Mouse (Mus musculus) CH12.LX (cell line): ENCODE measurements around the gene Map3k20. TPM values are rescaled to one million over a fixed set of nuclear protein-coding genes. Genes with fewer than 3 reads are reported as not detected.

Experiments
- DNase-seq: peaks from one replicate; pipeline ENCODE4 v3.0.0-alpha.2; 2013; ENCODE audit errors: extremely low read depth
- H3K27ac ChIP-seq: 2 replicates; pipeline ENCODE4 v1.5.1; 2012; ENCODE audit warnings: low read depth, mild to moderate bottlenecking, control low read depth, moderate library complexity; ENCODE audit not compliant: insufficient read depth
- H3K27me3 ChIP-seq: replicated peaks from 2 replicates; pipeline ENCODE3; 2012; ENCODE audit warnings: inconsistent platforms
- H3K36me3 ChIP-seq, 2 experiments: replicated peaks in 1 of 2; 2 replicates each; pipeline versions ENCODE3 to v1.6.1; 2012; ENCODE audit warnings: inconsistent platforms in 1 of 2, low read length in 1 of 2, mild to moderate bottlenecking in 1 of 2, mixed read lengths in 1 of 2, moderate library complexity in 1 of 2; ENCODE audit not compliant: control insufficient read depth in 1 of 2, insufficient read depth in 1 of 2
- H3K4me1 ChIP-seq, 2 experiments: 2 replicates each; pipeline ENCODE4 v1.6.1; 2012; ENCODE audit warnings: inconsistent platforms in 1 of 2, moderate library complexity in 1 of 2; ENCODE audit not compliant: insufficient read depth in 2 of 2, control insufficient read depth in 1 of 2
- H3K4me2 ChIP-seq: 2 replicates; pipeline ENCODE4 v1.6.1; 2012; ENCODE audit warnings: low read depth, mild to moderate bottlenecking, control low read depth; ENCODE audit not compliant: poor library complexity, insufficient read depth, severe bottlenecking
- H3K4me3 ChIP-seq, 3 experiments: fragments of 150-350 bp in 1 of 3; sonication (generic) in 1 of 3; replicated peaks in 1 of 3; 2 replicates each; pipeline versions ENCODE3 to v1.5.1; 2011 to 2012; ENCODE audit warnings: low read depth in 2 of 3, low read length in 2 of 3, mild to moderate bottlenecking in 2 of 3, moderate library complexity in 2 of 3, control low read depth in 1 of 3, improper control_type of control experiment in 1 of 3, inconsistent platforms in 1 of 3, mixed read lengths in 1 of 3; ENCODE audit not compliant: poor library complexity in 1 of 3
- H3K79me2 ChIP-seq: replicated peaks from 2 replicates; pipeline ENCODE4 v1.6.1; 2012; ENCODE audit warnings: mild to moderate bottlenecking, moderate library complexity; ENCODE audit not compliant: control insufficient read depth, poor library complexity, insufficient read depth, severe bottlenecking; ENCODE audit errors: extremely low read depth
- H3K9ac ChIP-seq: 2 replicates; pipeline ENCODE4 v1.6.1; 2012; ENCODE audit warnings: low read depth, mild to moderate bottlenecking, control low read depth, moderate library complexity; ENCODE audit not compliant: insufficient read depth
- H3K9me3 ChIP-seq: replicated peaks from 2 replicates; pipeline ENCODE3; 2012; ENCODE audit warnings: low read length, inconsistent platforms, mixed read lengths
- CHD2 ChIP-seq: IDR thresholded peaks from 2 replicates; pipeline ENCODE4 v1.6.1; 2011; ENCODE audit warnings: low read length, improper control_type of control experiment
- ELF1 ChIP-seq: IDR thresholded peaks from 2 replicates; pipeline ENCODE4 v1.6.1; 2014; ENCODE audit warnings: low read depth, mild to moderate bottlenecking, inconsistent platforms, low read length, improper control_type of control experiment
- EP300 ChIP-seq: IDR thresholded peaks from 2 replicates; pipeline ENCODE4 v1.6.1; 2011; ENCODE audit warnings: low read length, improper control_type of control experiment
- GABPA ChIP-seq: IDR thresholded peaks from 2 replicates; pipeline ENCODE4 v1.6.1; 2012; ENCODE audit warnings: low read depth, low read length, improper control_type of control experiment, inconsistent platforms; ENCODE audit not compliant: insufficient replicate concordance
- KAT2A ChIP-seq: IDR thresholded peaks from 2 replicates; pipeline ENCODE4 v1.6.1; 2012; ENCODE audit warnings: low read length, improper control_type of control experiment, inconsistent platforms; ENCODE audit not compliant: insufficient replicate concordance
- MAFK ChIP-seq: IDR thresholded peaks from 2 replicates; pipeline ENCODE4 v1.6.1; 2011; ENCODE audit warnings: low read length, improper control_type of control experiment; ENCODE audit not compliant: insufficient replicate concordance
- MAX ChIP-seq: IDR thresholded peaks from 2 replicates; pipeline ENCODE4 v1.6.1; 2011; ENCODE audit warnings: low read length, improper control_type of control experiment
- MEF2A ChIP-seq: IDR thresholded peaks from 2 replicates; pipeline ENCODE4 v1.6.1; 2014; ENCODE audit warnings: low read depth, mild to moderate bottlenecking, inconsistent platforms, low read length, improper control_type of control experiment, borderline replicate concordance
- MXI1 ChIP-seq: IDR thresholded peaks from 2 replicates; pipeline ENCODE4 v1.6.1; 2011; ENCODE audit warnings: mild to moderate bottlenecking, low read depth, low read length, improper control_type of control experiment
- NELFE ChIP-seq: IDR thresholded peaks from 2 replicates; pipeline ENCODE4 v1.6.1; 2011; ENCODE audit warnings: low read depth, low read length, improper control_type of control experiment
- PAX5 ChIP-seq: IDR thresholded peaks from 2 replicates; pipeline ENCODE4 v1.6.1; 2012; ENCODE audit warnings: low read length, inconsistent platforms, mixed read lengths
- RCOR1 ChIP-seq: conservative IDR thresholded peaks from 2 replicates; pipeline ENCODE4 v1.6.1; 2012; ENCODE audit warnings: low read depth, mild to moderate bottlenecking, inconsistent platforms, low read length, improper control_type of control experiment
- UBTF ChIP-seq: IDR thresholded peaks from 2 replicates; pipeline ENCODE4 v1.6.1; 2012; ENCODE audit warnings: low read depth, mild to moderate bottlenecking, inconsistent platforms, low read length, improper control_type of control experiment, moderate library complexity
- USF1 ChIP-seq: IDR thresholded peaks from 2 replicates; pipeline ENCODE4 v1.6.1; 2014; ENCODE audit warnings: low read depth, mild to moderate bottlenecking, inconsistent platforms, low read length, improper control_type of control experiment
- USF2 ChIP-seq: conservative IDR thresholded peaks from 2 replicates; pipeline ENCODE4 v1.6.1; 2011; ENCODE audit warnings: low read depth, low read length, improper control_type of control experiment
- ZKSCAN1 ChIP-seq: IDR thresholded peaks from 2 replicates; pipeline ENCODE4 v1.6.1; 2012; ENCODE audit warnings: low read depth, inconsistent platforms, low read length, improper control_type of control experiment, borderline replicate concordance
- ZMIZ1 ChIP-seq: IDR thresholded peaks from 2 replicates; pipeline ENCODE4 v1.6.1; 2012; ENCODE audit warnings: low read depth, mild to moderate bottlenecking, inconsistent platforms, low read length, improper control_type of control experiment
- ZNF384 ChIP-seq: IDR thresholded peaks from 2 replicates; pipeline ENCODE4 v1.6.1; 2012; ENCODE audit warnings: low read depth, low read length, improper control_type of control experiment, inconsistent platforms
- dilution Hi-C: fragments of 300-500 bp; cut with MboI; formaldehyde crosslinking; loops from 2 replicates; pipeline ENCODE4 v1.14.3; 2020; ENCODE audit warnings: low sequenced_read_pairs; ENCODE audit not compliant: extremely low pct_unique_long_range_greater_than_20kb, extremely low pct_ligation_motif_present
- in situ Hi-C: fragments of 300-500 bp; cut with MboI; formaldehyde crosslinking; loops from 3 replicates; pipeline ENCODE4 v1.14.3; 2019; ENCODE audit warnings: low sequenced_read_pairs, low pct_ligation_motif_present, low pct_unique_long_range_greater_than_20kb, mixed read lengths
- polyA plus RNA-seq: library from polyadenylated mRNA; unstranded; fragments of >175 nt; gene quantifications from 2 replicates; pipeline ENCODE4 v1.2.1, GENCODE M21; 2012; ENCODE audit warnings: low read depth; ENCODE audit not compliant: insufficient read length
- total RNA-seq, 2 experiments: library from RNA; depleted of rRNA; stranded (reverse); fragments of 300-350 nt in 1 of 2; fragments of >200 nt in 1 of 2; gene quantifications; 2 replicates each; pipeline ENCODE4 v1.2.3; 2012 to 2014

The Map3k20 gene
- total and polyA plus RNA-seq, 3 experiments: 4.1 to 6.6 (median 6.1) TPM

- Histone ChIP-seq H3K4me2 (no peak overlapping the region), H3K27me3 (no peaks in the 10 kb centered on the region), H3K4me1 (no peaks in the 10 kb centered on the region), H3K9me3 (no peaks in the 10 kb centered on the region), H3K27ac (no peak overlapping the region), H3K4me3 (no peak overlapping the region), H3K9ac (no peak overlapping the region), H3K79me2 (no peaks in the 10 kb centered on the region), H3K36me3 (no peaks in the 10 kb centered on the region)
- dilution Hi-C loops: no loop called here
- TF ChIP-seq UBTF (no peak), PAX5 (no peak)
- no peak for DNase-seq
- in situ Hi-C loops: no loop called here
These were observed 42.3 kb upstream of the Map3k20 start for GRCm38 (mm10) chr2:72242910-72243675.

- H3K36me3 ChIP-seq: no peaks in the 10 kb centered on the region
- H3K4me1 ChIP-seq: no peaks in the 10 kb centered on the region
- in situ Hi-C loops: no loop called here
- no peaks in the 10 kb centered on the region for H3K27me3 ChIP-seq
- no peak overlapping the region for H3K9ac ChIP-seq
- dilution Hi-C loops: no loop called here
- no peak overlapping the region for H3K27ac ChIP-seq
- TF ChIP-seq USF2: no peak
- TF ChIP-seq PAX5: no peak
- TF ChIP-seq MAX: no peak
- no peak for TF ChIP-seq RCOR1
- TF ChIP-seq MXI1: no peak
- TF ChIP-seq KAT2A: no peak
- TF ChIP-seq ELF1: no peak
- no peak for TF ChIP-seq MAFK
- no peak for TF ChIP-seq CHD2
- no peak for TF ChIP-seq USF1
- no peak for TF ChIP-seq MEF2A
- no peak for DNase-seq
- H3K9me3 ChIP-seq: no peaks in the 10 kb centered on the region
- H3K79me2 ChIP-seq: no peaks in the 10 kb centered on the region
- H3K4me2 ChIP-seq: no peak overlapping the region
- H3K4me3 ChIP-seq: no peak overlapping the region
These were observed 39.8 kb upstream of the Map3k20 start for GRCm38 (mm10) chr2:72245631-72246030.

GRCm38 (mm10) chr2:72246376-72246775 lies 39.1 kb upstream of the Map3k20 start:
- no peaks in the 10 kb centered on the region for H3K79me2 ChIP-seq
- H3K4me3 ChIP-seq: no peak overlapping the region
- H3K27ac ChIP-seq: no peak overlapping the region
- H3K4me1 ChIP-seq: no peaks in the 10 kb centered on the region
- H3K4me2 ChIP-seq: no peak overlapping the region
- TF ChIP-seq ZNF384 (no peak), ZKSCAN1 (no peak), EP300 (no peak), USF1 (no peak), NELFE (no peak), GABPA (no peak), PAX5 (no peak), ZMIZ1 (no peak), MXI1 (no peak)
- H3K27me3 ChIP-seq: no peaks in the 10 kb centered on the region
- in situ Hi-C loops: no loop called here
- no peak overlapping the region for H3K9ac ChIP-seq
- dilution Hi-C loops: no loop called here
- DNase-seq: no peak
- H3K9me3 ChIP-seq: no peaks in the 10 kb centered on the region
- H3K36me3 ChIP-seq: no peaks in the 10 kb centered on the region
